Mouse (Mus musculus) liver, postnatal 0 days (tissue): ENCODE results near the gene Zxdc. TPM values are rescaled to one million over a fixed set of nuclear protein-coding genes. Genes with fewer than 3 reads are reported as not detected.

Experiments
- ATAC-seq: fragments of 200-750 bp; cut with Nextera tagmentation; 2 replicates; pipeline ENCODE4 v1.8.0; 2017; ENCODE audit warnings: mild to moderate bottlenecking, moderate library complexity
- DNase-seq: peaks from one replicate; pipeline ENCODE4 v3.0.0-alpha.2; 2016
- H3K27ac ChIP-seq: fragments of 300-500 bp; sonication (generic); 2 replicates; pipeline ENCODE4 v1.5.1; 2014; ENCODE audit warnings: antibody characterized with exemption, moderate library complexity, mild to moderate bottlenecking, low read depth
- H3K27me3 ChIP-seq: fragments of 300-500 bp; sonication (generic); 2 replicates; pipeline ENCODE4 v1.6.1; 2014; ENCODE audit warnings: low read length, control low read depth, mixed read lengths; ENCODE audit not compliant: insufficient read depth
- H3K36me3 ChIP-seq: fragments of 300-500 bp; sonication (generic); replicated peaks from 2 replicates; pipeline ENCODE4 v1.6.1; 2014; ENCODE audit warnings: mild to moderate bottlenecking, control low read depth, low read length, moderate library complexity, mixed read lengths; ENCODE audit not compliant: insufficient read depth
- H3K4me1 ChIP-seq: fragments of 300-500 bp; sonication (generic); 2 replicates; pipeline ENCODE4 v1.6.1; 2014; ENCODE audit warnings: antibody characterized with exemption, mild to moderate bottlenecking, control low read depth; ENCODE audit not compliant: insufficient read depth
- H3K4me2 ChIP-seq: fragments of 300-500 bp; sonication (generic); 2 replicates; pipeline ENCODE4 v1.6.1; 2014; ENCODE audit warnings: low read depth, mild to moderate bottlenecking, low read length, moderate library complexity, mixed read lengths
- H3K4me3 ChIP-seq: fragments of 300-500 bp; sonication (generic); 2 replicates; pipeline ENCODE4 v1.5.1; 2014; ENCODE audit warnings: low read depth, low read length
- H3K9ac ChIP-seq: fragments of 300-500 bp; sonication (generic); replicated peaks from 2 replicates; pipeline ENCODE4 v1.6.1; 2014; ENCODE audit warnings: mild to moderate bottlenecking, moderate library complexity
- H3K9me3 ChIP-seq: fragments of 300-500 bp; sonication (generic); 2 replicates; pipeline ENCODE4 v1.6.1; 2016; ENCODE audit warnings: mild to moderate bottlenecking, control low read depth, low read length, mixed read lengths
- CTCF ChIP-seq: sonication (generic); IDR thresholded peaks from 2 replicates; pipeline ENCODE4 v1.5.1; 2016; ENCODE audit warnings: antibody characterized with exemption, low read depth
- EP300 ChIP-seq: IDR thresholded peaks from 2 replicates; pipeline ENCODE4 v1.6.1; 2016; ENCODE audit warnings: antibody characterized with exemption, low read depth, mild to moderate bottlenecking
- WGBS: fragments of 180-500 bp; shearing (Covaris S2); extraction: QIAGEN DNeasy Blood & Tissue Kit; methylation state at CpG from one replicate; pipeline ENCODE4 v1.1.7; 2014; ENCODE audit not compliant: insufficient replicate concordance; 5-methylcytosine and 5-hydroxymethylcytosine counted together
- polyA plus RNA-seq: library from polyadenylated mRNA; unstranded; fragments of >200 nt; fragmentation: Nextera tagmentation; extraction: Ambion mirVana; gene quantifications from 2 replicates; pipeline ENCODE4 v1.2.1, GENCODE M21; 2015

Gene Zxdc
- polyA plus RNA-seq, 1 experiment from 2014 or later: 2.1 TPM

- ATAC-seq: no peak
- H3K9ac ChIP-seq: no peak overlapping the region
- 80% methylated on average over 5 of the region's 5 CpGs for WGBS
- H3K4me2 ChIP-seq: no peak overlapping the region
- no peaks in the 10 kb centered on the region for H3K9me3 ChIP-seq
- H3K4me3 ChIP-seq: no peak overlapping the region
- H3K27me3 ChIP-seq: no peaks in the 10 kb centered on the region
- H3K4me1 ChIP-seq: peaks cover 2% of the 10 kb centered on the region; the same call in 1 of the 2 replicates
- TF ChIP-seq EP300 (no peak), CTCF (no peak)
- H3K36me3 ChIP-seq: no peaks in the 10 kb centered on the region
- H3K27ac ChIP-seq: no peak overlapping the region
- DNase-seq: no peak
Measured at GRCm38 (mm10) chr6:90451512-90451911, 82.2 kb downstream of the Zxdc start.

GRCm38 (mm10) chr6:90452603-90453002 is 83.3 kb downstream of the Zxdc start:
- Histone ChIP-seq H3K36me3 (no peaks in the 10 kb centered on the region), H3K4me3 (no peak overlapping the region), H3K9me3 (no peaks in the 10 kb centered on the region), H3K9ac (no peak overlapping the region), H3K4me2 (no peak overlapping the region), H3K27ac (no peak overlapping the region), H3K27me3 (no peaks in the 10 kb centered on the region), H3K4me1 (peaks cover 2% of the 10 kb centered on the region; the same call in 1 of the 2 replicates)
- ATAC-seq (no peak), DNase-seq (no peak)
- TF ChIP-seq CTCF (no peak), EP300 (no peak)

Other genes starting within 250 kb of the Zxdc start
- gene Vmn1r51, start 246.9 kb upstream of the Zxdc start, polyA plus RNA-seq: not detected in 2 replicates
- gene Vmn1r52, start 194.7 kb upstream of the Zxdc start, polyA plus RNA-seq: not detected in 2 replicates
- not detected in 2 replicates for gene V1ra8, start 166.7 kb upstream of the Zxdc start, polyA plus RNA-seq
- gene Vmn1r53, start 145.1 kb upstream of the Zxdc start, polyA plus RNA-seq: not detected in 2 replicates
- not detected in 2 replicates for gene Vmn1r54, start 123.2 kb upstream of the Zxdc start, polyA plus RNA-seq
- not detected in 2 replicates for gene BC048671, start 68.3 kb upstream of the Zxdc start, polyA plus RNA-seq
- 10.3 and 14.0 TPM in 2 replicates for gene Chst13, start 44.3 kb upstream of the Zxdc start, polyA plus RNA-seq
- gene Uroc1, start 36.2 kb upstream of the Zxdc start, polyA plus RNA-seq: 48.6 and 51.0 TPM in 2 replicates
- gene Cfap100, start 59.3 kb downstream of the Zxdc start, polyA plus RNA-seq: 0.06 TPM in 1 of 2 replicates, not detected in the other
- gene Klf15, start 93.1 kb downstream of the Zxdc start, polyA plus RNA-seq: 22.4 and 45.6 TPM in 2 replicates
- gene Aldh1l1, start 116.9 kb downstream of the Zxdc start, polyA plus RNA-seq: 104 and 114 TPM in 2 replicates
- 23.2 and 23.4 TPM in 2 replicates for gene Slc41a3, start 235.2 kb downstream of the Zxdc start, polyA plus RNA-seq